Mouse (Mus musculus): Measurements from ENCODE around the gene Fis1. TPM values are rescaled to one million over a fixed set of nuclear protein-coding genes. Genes with fewer than 3 reads are reported as not detected.
"Not testable (repeated sequence)": the region's sequence is repeated elsewhere in the genome, so short reads cannot be mapped to it uniquely, and the experiment has no call there.

The Fis1 gene
- total and polyA plus RNA-seq, 2 experiments from 2014 or later = 195 to 416 TPM

DNA sequence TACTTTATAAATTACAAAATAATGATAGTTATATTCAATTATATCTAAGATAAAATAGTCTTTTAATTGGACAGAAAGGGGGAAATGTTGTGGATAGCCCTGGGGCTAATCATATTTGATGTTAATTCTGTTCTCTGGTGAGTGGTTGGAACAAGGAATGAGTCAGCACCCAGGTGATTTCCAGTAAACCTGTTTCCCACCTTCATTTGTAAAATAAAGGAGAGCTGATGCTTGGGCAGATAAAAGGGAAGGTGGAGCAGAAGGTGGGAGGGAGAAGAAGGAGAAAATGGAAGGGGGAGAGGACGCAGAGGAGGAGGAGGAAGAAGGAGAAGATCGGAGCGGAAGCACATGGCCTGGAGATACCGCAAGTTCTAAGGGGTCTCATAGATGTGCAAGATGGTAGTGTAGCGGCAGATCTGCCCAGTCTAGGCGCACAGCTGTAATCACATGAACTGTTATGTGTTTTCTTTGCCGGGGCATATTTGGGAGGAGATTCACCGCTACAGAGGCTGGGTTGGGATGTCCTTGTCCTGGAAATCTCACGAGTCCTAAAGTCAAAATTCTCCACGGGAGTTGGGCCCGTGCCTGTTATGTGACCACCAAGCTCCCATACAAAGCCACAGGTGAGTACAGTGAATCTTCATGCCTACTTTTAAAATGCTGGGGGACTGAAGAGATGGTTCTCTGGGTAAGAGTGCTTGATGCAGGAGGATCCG lies 12.1 kb upstream of the Fis1 start:
- H3K27me3 ChIP-seq (ENCODE audit: insufficient read depth, low read length) = no peaks in the 10 kb centered on the region
- no peaks in the 10 kb centered on the region for H3K36me3 ChIP-seq (ENCODE audit: insufficient read depth, low read length)
- H3K9me3 ChIP-seq (ENCODE audit: low read length) = no peaks in the 10 kb centered on the region
- no peak overlapping the region for H3K27ac ChIP-seq
- no peaks in the 10 kb centered on the region for H3K4me1 ChIP-seq (ENCODE audit: insufficient read depth, low read length)
- no peak for ATAC-seq
- TF ChIP-seq CTCF (IDR thresholded peaks at IDR 0.05; ENCODE audit: low read depth) = no peak
- no peak for DNase-seq (ENCODE audit: low spot score)
- no peak overlapping the region for H3K4me3 ChIP-seq (ENCODE audit: low read length)
- H3K4me2 ChIP-seq (ENCODE audit: low read depth, low read length) = no peak overlapping the region
- WGBS = 88% methylated on average over 12 of the region's 12 CpGs
- H3K9ac ChIP-seq (replicated peaks; ENCODE audit: low read length) = no peak overlapping the region

DNA sequence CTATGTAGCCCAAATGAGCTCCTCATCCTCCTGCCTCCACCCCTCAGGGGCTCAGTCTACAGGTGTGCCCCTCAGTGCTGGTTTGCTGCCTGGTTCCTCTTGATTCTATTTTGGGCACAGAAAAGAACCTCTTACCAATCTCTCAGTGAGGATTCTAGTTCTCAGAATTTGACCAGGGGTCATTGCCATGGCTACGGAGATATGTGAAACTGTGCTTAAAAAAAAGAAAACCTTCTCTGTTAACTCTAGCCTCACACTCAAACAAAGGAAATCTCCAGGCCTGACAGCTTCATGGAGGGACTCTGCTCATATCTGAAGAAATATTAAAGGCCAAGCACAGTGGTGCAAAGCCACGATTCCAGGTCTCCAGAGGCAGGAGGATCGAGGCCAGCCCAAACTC lies 10.3 kb upstream of the Fis1 start:
- no peak for TF ChIP-seq CTCF (IDR thresholded peaks at IDR 0.05; ENCODE audit: low read depth)
- DNase-seq (ENCODE audit: low spot score) = peak; percentile 30
- H3K27me3 ChIP-seq (ENCODE audit: insufficient read depth, low read length) = no peaks in the 10 kb centered on the region
- no peak overlapping the region for H3K9ac ChIP-seq (replicated peaks; ENCODE audit: low read length)
- WGBS = 76% methylated on average over 3 of the region's 3 CpGs
- H3K4me1 ChIP-seq (ENCODE audit: insufficient read depth, low read length) = no peaks in the 10 kb centered on the region
- no peaks in the 10 kb centered on the region for H3K9me3 ChIP-seq (ENCODE audit: low read length)
- no peak overlapping the region for H3K4me2 ChIP-seq (ENCODE audit: low read depth, low read length)
- H3K27ac ChIP-seq = no peak overlapping the region
- H3K4me3 ChIP-seq (ENCODE audit: low read length) = no peak overlapping the region
- H3K36me3 ChIP-seq (ENCODE audit: insufficient read depth, low read length) = no peaks in the 10 kb centered on the region
- no peak for ATAC-seq

DNA sequence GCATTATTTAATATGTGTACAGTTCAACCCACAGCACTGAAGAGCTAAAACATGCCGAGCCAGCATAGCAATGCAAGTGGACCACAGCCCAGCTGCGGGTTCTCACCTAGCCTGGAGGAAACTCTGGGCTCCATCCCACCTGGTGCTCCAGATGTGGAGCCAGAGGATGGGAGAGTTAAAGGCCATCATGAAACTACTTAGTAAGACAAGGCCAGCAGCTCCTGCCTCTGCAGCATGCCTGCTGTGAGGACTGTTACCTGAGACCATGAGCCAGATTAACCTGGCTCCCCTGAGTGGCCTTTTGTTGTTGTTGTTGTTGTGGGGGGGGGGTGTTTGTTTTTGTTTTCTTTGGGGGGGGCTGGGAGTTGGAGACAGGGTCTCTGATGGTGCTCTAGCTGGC lies 9.7 kb upstream of the Fis1 start:
- Histone ChIP-seq H3K9me3 (ENCODE audit: low read length) (no peaks in the 10 kb centered on the region), H3K36me3 (ENCODE audit: insufficient read depth, low read length) (no peaks in the 10 kb centered on the region), H3K27me3 (ENCODE audit: insufficient read depth, low read length) (no peaks in the 10 kb centered on the region), H3K4me3 (ENCODE audit: low read length) (no peak overlapping the region), H3K27ac (no peak overlapping the region), H3K9ac (replicated peaks; ENCODE audit: low read length) (no peak overlapping the region), H3K4me2 (ENCODE audit: low read depth, low read length) (no peak overlapping the region), H3K4me1 (ENCODE audit: insufficient read depth, low read length) (no peaks in the 10 kb centered on the region)
- ATAC-seq (no peak), DNase-seq (ENCODE audit: low spot score) (no peak)
- TF ChIP-seq CTCF (IDR thresholded peaks at IDR 0.05; ENCODE audit: low read depth) = no peak
- WGBS = 84% methylated on average over 2 of the region's 2 CpGs

DNA sequence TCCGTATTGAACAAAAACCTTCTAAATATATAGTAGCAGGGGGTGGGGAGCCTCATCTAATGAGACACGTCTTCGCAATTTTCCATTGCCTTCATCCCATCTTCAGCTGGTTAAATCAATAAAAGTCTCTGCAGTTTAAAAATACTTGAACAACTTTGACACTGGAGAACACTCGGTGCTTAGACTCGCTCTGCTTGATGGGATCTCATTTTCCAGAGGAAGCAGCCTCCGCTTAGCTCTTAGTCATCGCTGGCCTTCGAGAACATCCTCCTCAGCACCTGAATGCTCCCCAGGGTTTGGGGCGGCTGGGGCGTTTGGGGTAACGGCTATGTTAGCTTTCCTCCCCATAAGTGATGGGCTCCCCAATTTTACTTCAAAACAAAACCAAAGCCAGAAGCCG lies 8.0 kb upstream of the Fis1 start:
- Histone ChIP-seq H3K27me3 (ENCODE audit: insufficient read depth, low read length) (no peaks in the 10 kb centered on the region), H3K9ac (replicated peaks; ENCODE audit: low read length) (no peak overlapping the region), H3K36me3 (ENCODE audit: insufficient read depth, low read length) (no peaks in the 10 kb centered on the region), H3K4me1 (ENCODE audit: insufficient read depth, low read length) (no peaks in the 10 kb centered on the region), H3K9me3 (ENCODE audit: low read length) (no peaks in the 10 kb centered on the region), H3K4me2 (ENCODE audit: low read depth, low read length) (no peak overlapping the region), H3K4me3 (ENCODE audit: low read length) (no peak overlapping the region), H3K27ac (no peak overlapping the region)
- TF ChIP-seq CTCF (IDR thresholded peaks at IDR 0.05; ENCODE audit: low read depth) = no peak
- ATAC-seq (no peak), DNase-seq (ENCODE audit: low spot score) (no peak)
- 79% methylated on average over 12 of the region's 12 CpGs for WGBS

DNA sequence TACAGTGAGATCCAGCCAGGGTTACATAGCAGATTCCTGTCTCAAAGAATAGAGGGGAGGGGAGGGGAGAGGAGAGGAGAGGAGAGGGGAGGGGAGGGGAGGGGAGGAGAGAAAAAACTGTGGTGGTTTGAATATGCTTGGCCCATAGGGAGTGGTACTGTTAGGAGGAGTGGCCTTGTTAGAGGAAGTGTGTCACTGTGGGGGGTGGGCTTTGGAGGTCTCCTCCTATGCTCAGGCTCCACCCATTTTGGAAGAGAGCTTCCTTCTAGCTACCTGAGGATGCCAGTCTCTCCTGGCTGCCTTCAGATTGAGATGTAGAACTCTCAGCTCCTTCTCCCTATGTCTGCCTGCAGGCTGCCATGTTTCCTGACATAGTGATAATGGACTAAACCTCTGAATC lies 5.2 kb upstream of the Fis1 start:
- no peak overlapping the region for H3K9ac ChIP-seq (replicated peaks; ENCODE audit: low read length)
- H3K27me3 ChIP-seq (ENCODE audit: insufficient read depth, low read length) = no peaks in the 10 kb centered on the region
- H3K4me1 ChIP-seq (ENCODE audit: insufficient read depth, low read length) = no peaks in the 10 kb centered on the region
- H3K4me2 ChIP-seq (ENCODE audit: low read depth, low read length) = no peak overlapping the region
- TF ChIP-seq CTCF (IDR thresholded peaks at IDR 0.05; ENCODE audit: low read depth) = no peak
- H3K27ac ChIP-seq = no peak overlapping the region
- H3K9me3 ChIP-seq (ENCODE audit: low read length) = no peaks in the 10 kb centered on the region
- DNase-seq (ENCODE audit: low spot score) (no peak), ATAC-seq (no peak)
- no peak overlapping the region for H3K4me3 ChIP-seq (ENCODE audit: low read length)
- H3K36me3 ChIP-seq (ENCODE audit: insufficient read depth, low read length) = no peaks in the 10 kb centered on the region

DNA sequence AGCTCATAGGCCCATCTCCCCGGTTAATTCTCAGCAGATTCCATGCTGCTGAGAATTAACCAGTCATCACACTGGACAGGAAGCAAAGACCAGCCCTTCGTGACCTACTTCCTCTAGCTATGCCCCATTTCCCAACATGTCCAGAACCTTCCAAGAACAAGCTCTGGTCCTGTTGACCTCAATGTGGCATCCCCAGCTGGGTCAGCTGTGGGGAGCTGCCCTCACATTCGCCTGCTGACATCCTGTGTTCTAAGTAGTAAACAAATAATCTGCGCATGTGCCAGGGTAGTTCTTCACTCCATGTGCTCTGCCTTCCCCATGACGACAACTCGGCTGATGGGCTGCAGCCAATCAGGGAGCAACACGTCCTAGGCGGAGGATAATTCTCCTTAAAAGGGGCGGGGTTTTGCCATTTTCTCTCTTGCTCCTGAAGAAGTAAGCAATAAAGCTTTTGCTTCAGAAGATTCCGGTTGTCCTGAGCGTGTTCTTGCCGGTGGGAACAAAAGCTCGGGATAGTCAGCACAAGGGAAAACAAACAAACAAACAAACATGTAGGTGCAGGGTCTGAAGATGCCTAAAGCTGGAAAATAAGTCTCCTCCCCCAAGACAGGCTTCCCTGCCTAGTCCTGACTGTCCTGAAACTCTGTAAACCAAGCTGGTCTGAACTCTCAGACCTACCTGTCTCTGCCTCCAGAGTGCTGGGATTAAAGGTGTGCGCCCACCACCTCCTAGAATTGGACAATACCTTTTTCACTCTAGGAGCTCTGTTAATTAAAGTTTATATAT lies 3.3 kb upstream of the Fis1 start:
- not testable (repeated sequence) for H3K9me3 ChIP-seq (ENCODE audit: low read length); H3K27ac ChIP-seq; H3K9ac ChIP-seq (replicated peaks; ENCODE audit: low read length); DNase-seq (ENCODE audit: low spot score); H3K4me2 ChIP-seq (ENCODE audit: low read depth, low read length); ATAC-seq; H3K4me1 ChIP-seq (ENCODE audit: insufficient read depth, low read length); H3K27me3 ChIP-seq (ENCODE audit: insufficient read depth, low read length); H3K4me3 ChIP-seq (ENCODE audit: low read length); H3K36me3 ChIP-seq (ENCODE audit: insufficient read depth, low read length)
- 75% methylated on average over 14 of the region's 14 CpGs for WGBS

DNA sequence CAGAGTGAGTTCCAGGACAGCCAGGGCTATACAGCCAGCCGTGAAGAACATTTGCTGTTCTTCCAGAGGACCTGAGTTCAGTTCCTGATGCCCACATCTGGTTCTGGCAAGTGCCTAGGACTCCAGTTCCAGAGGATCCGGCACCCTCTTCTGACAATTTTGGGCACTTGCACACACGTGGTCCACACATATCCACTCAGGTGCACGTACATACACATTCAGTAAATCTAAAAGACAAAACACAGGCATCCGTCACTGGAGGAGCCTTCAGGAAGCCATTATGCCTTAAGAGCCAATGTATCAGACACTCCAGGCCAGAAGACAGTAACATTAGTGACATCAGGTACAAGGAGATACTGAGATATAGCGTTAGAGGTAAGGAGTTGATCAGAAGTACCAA lies 2.6 kb upstream of the Fis1 start:
- Histone ChIP-seq H3K9ac (replicated peaks; ENCODE audit: low read length) (no peak overlapping the region), H3K27me3 (ENCODE audit: insufficient read depth, low read length) (no peaks in the 10 kb centered on the region), H3K4me1 (ENCODE audit: insufficient read depth, low read length) (peaks cover 13% of the 10 kb centered on the region), H3K4me3 (ENCODE audit: low read length) (no peak overlapping the region), H3K27ac (no peak overlapping the region), H3K9me3 (ENCODE audit: low read length) (no peaks in the 10 kb centered on the region), H3K4me2 (ENCODE audit: low read depth, low read length) (no peak overlapping the region), H3K36me3 (ENCODE audit: insufficient read depth, low read length) (no peaks in the 10 kb centered on the region)
- no peak for TF ChIP-seq CTCF (IDR thresholded peaks at IDR 0.05; ENCODE audit: low read depth)
- DNase-seq (ENCODE audit: low spot score) (no peak), ATAC-seq (no peak)
- WGBS = 90% methylated on average over 6 of the region's 6 CpGs
